Mouse (Mus musculus) cerebellum, postnatal 25 days (tissue): ENCODE measurements around the gene Tnnc2.

ENCODE experiments used
- DNase-seq, 2 experiments: peaks; one replicate each; pipeline ENCODE4 v3.0.0; 2021; ENCODE audit warnings: mixed read lengths in 2 of 2

Tnnc2 gene

DNA sequence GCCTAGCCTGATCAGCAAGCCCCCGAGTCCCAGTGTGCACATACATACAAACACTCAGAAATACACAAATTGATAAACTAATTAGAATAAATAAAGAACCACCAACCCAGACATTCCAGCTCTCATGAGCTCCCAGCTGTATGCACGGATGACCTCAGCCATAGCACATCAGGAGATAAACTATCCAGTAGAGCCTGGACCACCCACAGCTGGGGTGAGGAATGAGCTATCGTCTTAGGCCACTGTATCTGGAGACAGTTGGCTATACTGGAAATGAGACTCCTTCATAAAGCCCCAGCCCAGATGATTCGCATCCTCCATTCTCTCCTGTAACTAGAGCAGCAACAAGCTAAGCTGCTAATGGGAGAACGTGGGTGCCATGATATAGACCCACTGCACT is 44.9 kb downstream of the Tnnc2 start:
- DNase-seq, result no peak

DNA sequence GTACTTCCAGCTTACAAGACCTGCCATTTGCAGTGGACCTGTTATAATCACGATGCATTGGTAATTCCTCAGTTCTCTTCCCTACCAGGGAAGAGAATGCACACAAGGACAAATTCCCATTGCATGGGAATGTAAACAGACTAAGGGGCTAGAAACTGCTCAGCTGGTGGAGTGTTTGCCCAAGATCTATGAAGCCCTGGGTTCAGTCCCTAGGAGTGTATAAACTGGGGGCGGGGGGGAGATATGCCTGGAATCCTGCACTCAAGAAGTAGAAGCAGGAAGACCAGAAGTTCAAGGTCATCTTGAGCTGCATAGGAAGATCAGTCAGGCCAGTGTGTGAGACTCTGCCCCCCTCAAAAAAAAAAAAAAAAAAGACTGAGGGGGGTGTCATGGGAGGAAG is 46.5 kb downstream of the Tnnc2 start:
- no peak for DNase-seq

DNA sequence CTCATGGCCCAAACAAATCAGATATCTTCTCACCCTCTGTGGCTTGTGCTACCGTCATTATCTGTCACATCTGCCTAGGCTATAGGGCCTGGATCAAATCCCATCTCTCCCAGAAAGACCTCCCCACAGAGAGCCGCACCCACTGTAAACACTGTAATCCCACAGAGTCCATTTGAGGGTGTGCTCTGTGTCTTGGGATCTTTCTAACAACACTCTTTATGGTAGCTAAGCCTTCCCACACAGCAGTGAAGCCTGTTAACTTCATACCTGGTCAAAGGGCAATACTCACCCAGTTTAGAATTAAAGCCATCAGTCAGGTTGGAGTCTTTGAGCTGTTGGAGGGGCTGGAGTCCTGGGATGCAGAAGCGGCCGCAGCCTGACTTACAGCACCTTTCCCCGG is 48.0 kb downstream of the Tnnc2 start:
- no peak for DNase-seq
